Mouse (Mus musculus) right cerebral cortex, postnatal 4 days (tissue): ENCODE data around the gene Vps35l.

Experiments
- DNase-seq: peaks from one replicate; pipeline ENCODE4 v3.0.0-alpha.2; 2022

Gene Vps35l

GRCm38 (mm10) chr7:118738730-118739129 is 1.3 kb upstream of the Vps35l start:
- DNase-seq, result no peak

- DNase-seq, result peak; percentile 98
Observed at GRCm38 (mm10) chr7:118740532-118741338, 709 bp downstream of the Vps35l start.

- no peak for DNase-seq
Observed at GRCm38 (mm10) chr7:118742278-118742677, 2.3 kb downstream of the Vps35l start.

GRCm38 (mm10) chr7:118744766-118745165 is 4.7 kb downstream of the Vps35l start:
- no peak for DNase-seq

GRCm38 (mm10) chr7:118747891-118748672 is 8.1 kb downstream of the Vps35l start:
- DNase-seq, result peak; percentile 21

- no peak for DNase-seq
Observed at GRCm38 (mm10) chr7:118749706-118750105, 9.7 kb downstream of the Vps35l start.

GRCm38 (mm10) chr7:118751625-118752024 is 11.6 kb downstream of the Vps35l start:
- no peak for DNase-seq

- DNase-seq, result no peak
Observed at GRCm38 (mm10) chr7:118755756-118756155, 15.7 kb downstream of the Vps35l start.

- DNase-seq, result no peak
Observed at GRCm38 (mm10) chr7:118756490-118757265, 16.7 kb downstream of the Vps35l start.

- DNase-seq, result no peak
Observed at GRCm38 (mm10) chr7:118758369-118758768, 18.3 kb downstream of the Vps35l start.

GRCm38 (mm10) chr7:118759372-118759771 is 19.3 kb downstream of the Vps35l start:
- DNase-seq, result no peak

GRCm38 (mm10) chr7:118763939-118764338 is 23.9 kb downstream of the Vps35l start:
- no peak for DNase-seq

GRCm38 (mm10) chr7:118764725-118765124 is 24.7 kb downstream of the Vps35l start:
- no peak for DNase-seq

- no peak for DNase-seq
Observed at GRCm38 (mm10) chr7:118765604-118766003, 25.6 kb downstream of the Vps35l start.

GRCm38 (mm10) chr7:118766119-118766833 is 26.2 kb downstream of the Vps35l start:
- peak; percentile 70 for DNase-seq

- DNase-seq, result no peak
Observed at GRCm38 (mm10) chr7:118766834-118767224, 26.8 kb downstream of the Vps35l start.

- DNase-seq, result no peak
Observed at GRCm38 (mm10) chr7:118769208-118769607, 29.2 kb downstream of the Vps35l start.

GRCm38 (mm10) chr7:118769655-118770054 is 29.6 kb downstream of the Vps35l start:
- DNase-seq, result no peak

- no peak for DNase-seq
Observed at GRCm38 (mm10) chr7:118773027-118773426, 33.0 kb downstream of the Vps35l start.

- DNase-seq, result no peak
Observed at GRCm38 (mm10) chr7:118775991-118776390, 36.0 kb downstream of the Vps35l start.

- DNase-seq, result no peak
Observed at GRCm38 (mm10) chr7:118776491-118776890, 36.5 kb downstream of the Vps35l start.

GRCm38 (mm10) chr7:118777598-118778394 is 37.8 kb downstream of the Vps35l start:
- peak; percentile 35 for DNase-seq
